Comparison of ENCODE assay signal across 24 mouse cellular contexts in genomic region chr3:60429049-60429448, GRCm38 (mm10). TPM values are rescaled to one million over a fixed set of nuclear protein-coding genes. Genes with fewer than 3 reads are reported as not detected.
DNase-seq lines count a peak whose midpoint lies in the region; ATAC-seq and TF ChIP-seq lines count a peak whose summit lies in the region.
"Had no signal": no experiment of that assay in that cellular context is flagged by ENCODE, and none has a peak within 500 bp of the region (broad histone marks: within the 10 kb centered on the region; RNA-seq: fewer than 3 reads in every experiment).

No protein-coding gene starts in this region.

- WGBS in liver, embryonic 12.5 days (ENCODE audit: insufficient replicate concordance) = 81% methylated on average over 5 of the region's 5 CpGs
- 84% methylated on average over 5 of the region's 5 CpGs for WGBS in liver, postnatal 0 days (ENCODE audit: insufficient replicate concordance)

- no peak overlapping the region for H3K4me2 ChIP-seq in liver, embryonic 12.5 days
- H3K4me2 ChIP-seq in liver, postnatal 0 days (ENCODE audit: low read depth, low read length) = no peak overlapping the region
- H3K4me2 ChIP-seq: embryonic facial prominence, embryonic 13.5 days; embryonic facial prominence, embryonic 15.5 days; forebrain, embryonic 12.5 days had no signal

- peaks cover 2% of the 10 kb centered on the region; the same call in 1 of the 2 replicates for H3K4me1 ChIP-seq in liver, embryonic 12.5 days
- H3K4me1 ChIP-seq in liver, postnatal 0 days (ENCODE audit: insufficient read depth) = no peaks in the 10 kb centered on the region
- H3K4me1 ChIP-seq: embryonic facial prominence, embryonic 13.5 days; embryonic facial prominence, embryonic 15.5 days; forebrain, embryonic 10.5 days; forebrain, embryonic 12.5 days had no signal

- 0 out of 2 replicates have a peak, but pooled peaks have one; percentile 13 for ATAC-seq in liver, embryonic 12.5 days
- ATAC-seq in liver, postnatal 0 days = no peak
- peak; percentile 65 for ATAC-seq in erythroid progenitor cell, adult 5-6 weeks (replicated peaks; ENCODE audit: low FRiP score, poor library complexity, severe bottlenecking)
- ATAC-seq in megakaryocyte-erythroid progenitor cell, adult 5-6 weeks (replicated peaks; ENCODE audit: low FRiP score, low TSS enrichment, poor library complexity, severe bottlenecking) = peak; percentile 67
- ATAC-seq: CD4-positive, CD25-positive, alpha-beta regulatory T cell, adult 4 months; forebrain, embryonic 14.5 days; forebrain, embryonic 16.5 days had no signal

- no peaks in the 10 kb centered on the region for H3K27me3 ChIP-seq in liver, embryonic 12.5 days (replicated peaks)
- no peaks in the 10 kb centered on the region for H3K27me3 ChIP-seq in liver, postnatal 0 days (ENCODE audit: insufficient read depth, low read length)
- H3K27me3 ChIP-seq: embryonic facial prominence, embryonic 13.5 days; embryonic facial prominence, embryonic 15.5 days; forebrain, embryonic 12.5 days had no signal

- H3K9ac ChIP-seq in liver, embryonic 12.5 days = no peak overlapping the region
- H3K9ac ChIP-seq in liver, postnatal 0 days (replicated peaks) = no peak overlapping the region
- H3K9ac ChIP-seq: embryonic facial prominence, embryonic 13.5 days; embryonic facial prominence, embryonic 15.5 days; forebrain, embryonic 12.5 days had no signal

- TF ChIP-seq CTCF in liver, postnatal 0 days (IDR thresholded peaks at IDR 0.05; ENCODE audit: low read depth) = no peak

- H3K36me3 ChIP-seq in liver, embryonic 12.5 days = no peaks in the 10 kb centered on the region
- no peaks in the 10 kb centered on the region for H3K36me3 ChIP-seq in liver, postnatal 0 days (replicated peaks; ENCODE audit: insufficient read depth, low read length)
- H3K36me3 ChIP-seq: embryonic facial prominence, embryonic 13.5 days; embryonic facial prominence, embryonic 15.5 days; forebrain, embryonic 10.5 days; forebrain, embryonic 12.5 days had no signal

- H3K4me3 ChIP-seq in liver, embryonic 12.5 days = no peak overlapping the region
- H3K4me3 ChIP-seq in liver, postnatal 0 days (ENCODE audit: low read depth, low read length) = no peak overlapping the region
- H3K4me3 ChIP-seq: embryonic facial prominence, embryonic 13.5 days; embryonic facial prominence, embryonic 15.5 days; forebrain, embryonic 10.5 days; forebrain, embryonic 12.5 days had no signal

- H3K27ac ChIP-seq in liver, embryonic 12.5 days = no peak overlapping the region
- no peak overlapping the region for H3K27ac ChIP-seq in liver, postnatal 0 days (ENCODE audit: low read depth)
- H3K27ac ChIP-seq: embryonic facial prominence, embryonic 13.5 days; embryonic facial prominence, embryonic 15.5 days; forebrain, embryonic 10.5 days; forebrain, embryonic 12.5 days had no signal

- TF ChIP-seq EP300 in liver, postnatal 0 days (IDR thresholded peaks at IDR 0.05; ENCODE audit: low read depth) = no peak

- H3K9me3 ChIP-seq in liver, embryonic 12.5 days (replicated peaks) = no peaks in the 10 kb centered on the region
- H3K9me3 ChIP-seq in liver, postnatal 0 days (ENCODE audit: low read length) = no peaks in the 10 kb centered on the region
- H3K9me3 ChIP-seq: embryonic facial prominence, embryonic 13.5 days; embryonic facial prominence, embryonic 15.5 days; forebrain, embryonic 10.5 days; forebrain, embryonic 12.5 days had no signal

- no peak for DNase-seq in liver, postnatal 0 days
- DNase-seq in lung, postnatal 10 days = no peak
- DNase-seq in thymus, postnatal 0 days (ENCODE audit: low spot score) = no peak
- DNase-seq: adrenal gland, adult 2 months; adrenal gland, postnatal 10 days; adrenal gland, postnatal 25 days; B cell, adult 2 months; cerebellum, adult 11 months; cerebellum, adult 18-20 months; cerebellum, adult 8-10 months; cerebellum, adult 9-11 months; cerebellum, postnatal 14 days; cerebellum, postnatal 36 days; embryo, embryonic 11 days had no signal

RNA-seq across cellular contexts. Expression of gene Mbnl1, which starts 43.6 kb away (rescaled TPM):
- polyA plus RNA-seq in liver, embryonic 12.5 days (2016; fragmentation: Nextera tagmentation; extraction: Ambion mirVana) = 169 and 171 TPM in 2 replicates
- polyA plus RNA-seq in liver, postnatal 0 days (2015; fragmentation: Nextera tagmentation; extraction: Ambion mirVana) = 61.3 and 73.3 TPM in 2 replicates
- 290 and 329 TPM in 2 replicates for total RNA-seq in erythroid progenitor cell, adult 5-6 weeks (2015; ENCODE audit: low replicate concordance)
- 321 and 380 TPM in 2 replicates for total RNA-seq in erythroid progenitor cell, adult 5-6 weeks (2017; ENCODE audit: low replicate concordance)
- 524 and 588 TPM in 2 replicates for total RNA-seq in megakaryocyte-erythroid progenitor cell, adult 5-6 weeks (2014; fragmentation: Nextera tagmentation)
- 726 and 751 TPM in 2 replicates for total RNA-seq in megakaryocyte-erythroid progenitor cell, adult 5-6 weeks (2017)
- polyA plus RNA-seq in thymus, postnatal 0 days (2015; fragmentation: Nextera tagmentation; extraction: Ambion mirVana) = 224 and 235 TPM in 2 replicates
